Mouse (Mus musculus) erythroblast, embryonic 14.5 days (primary cell): ENCODE data around the gene Sigirr. TPM values are rescaled to one million over a fixed set of nuclear protein-coding genes. Genes with fewer than 3 reads are reported as not detected.
A peak's percentile ranks its signal among the peaks of the same experiment; 100 is the strongest.

Source experiments
- H3K27me3 ChIP-seq: 2 replicates; pipeline ENCODE4 v1.6.1; 2012; ENCODE audit warnings: inconsistent platforms; ENCODE audit not compliant: control insufficient read depth
- H3K36me3 ChIP-seq: 2 replicates; pipeline ENCODE4 v1.6.1; 2012; ENCODE audit warnings: mild to moderate bottlenecking, inconsistent platforms; ENCODE audit not compliant: control insufficient read depth
- H3K4me1 ChIP-seq: 2 replicates; pipeline ENCODE4 v1.6.1; 2012; ENCODE audit warnings: inconsistent platforms; ENCODE audit not compliant: control insufficient read depth
- H3K4me3 ChIP-seq: replicated peaks from 2 replicates; pipeline ENCODE3; 2012; ENCODE audit warnings: moderate library complexity, mild to moderate bottlenecking, inconsistent platforms
- H3K9me3 ChIP-seq: 2 replicates; pipeline ENCODE4 v1.6.1; 2012; ENCODE audit warnings: low read length, inconsistent platforms, mixed read lengths; ENCODE audit not compliant: control insufficient read depth
- GATA1 ChIP-seq: IDR thresholded peaks from 2 replicates; pipeline ENCODE4 v1.6.1; 2012; ENCODE audit warnings: low read length, inconsistent platforms, mixed read lengths
- TAL1 ChIP-seq: IDR thresholded peaks from 3 replicates; pipeline ENCODE4 v1.6.1; 2012; ENCODE audit warnings: low read length, inconsistent platforms, mixed read lengths
- polyA plus RNA-seq: library from polyadenylated mRNA; stranded (reverse); fragments of >175 nt; gene quantifications from 2 replicates; pipeline ENCODE4 v1.2.3, GENCODE M21; 2012

Sigirr gene
- 0.16 and 0.19 TPM in 2 replicates for polyA plus RNA-seq

GRCm38 (mm10) chr7:141099911-141100691 is at the start of gene Sigirr:
Sigirr (minus strand) TSS chr7:141100572.
- no peak for TF ChIP-seq GATA1
- no peak for TF ChIP-seq TAL1
- no peaks in the 10 kb centered on the region for H3K9me3 ChIP-seq
- H3K4me1 ChIP-seq = peaks cover 67% of the 10 kb centered on the region
- H3K27me3 ChIP-seq = peaks cover 39% of the 10 kb centered on the region
- H3K36me3 ChIP-seq = no peaks in the 10 kb centered on the region
- H3K4me3 ChIP-seq = peak within 1 kb of the TSS; percentile 63

GRCm38 (mm10) chr7:141148639-141149038 is 48.3 kb upstream of the Sigirr start:
- Histone ChIP-seq H3K36me3 (peaks cover 99% of the 10 kb centered on the region), H3K4me3 (no peak overlapping the region), H3K4me1 (peaks cover 73% of the 10 kb centered on the region), H3K9me3 (no peaks in the 10 kb centered on the region), H3K27me3 (no peaks in the 10 kb centered on the region)
- no peak for TF ChIP-seq GATA1
- TF ChIP-seq TAL1 = no peak

- TF ChIP-seq GATA1 (no peak), TAL1 (no peak)
- H3K4me1 ChIP-seq = peaks cover 81% of the 10 kb centered on the region
- no peaks in the 10 kb centered on the region for H3K9me3 ChIP-seq
- peaks cover 99% of the 10 kb centered on the region for H3K36me3 ChIP-seq
- no peaks in the 10 kb centered on the region for H3K27me3 ChIP-seq
- H3K4me3 ChIP-seq = peak overlapping the region; percentile 42
Observed at GRCm38 (mm10) chr7:141147044-141147443, 46.7 kb upstream of the Sigirr start.

- H3K4me1 ChIP-seq = peaks cover 84% of the 10 kb centered on the region
- peak overlapping the region; percentile 10 for H3K4me3 ChIP-seq
- TF ChIP-seq TAL1 (no peak; the same call in 2 of the 3 replicates), GATA1 (no peak)
- no peaks in the 10 kb centered on the region for H3K9me3 ChIP-seq
- peaks cover 99% of the 10 kb centered on the region for H3K36me3 ChIP-seq
- no peaks in the 10 kb centered on the region for H3K27me3 ChIP-seq
Observed at GRCm38 (mm10) chr7:141146043-141146595, 45.7 kb upstream of the Sigirr start.

- no peak for TF ChIP-seq GATA1
- TF ChIP-seq TAL1 = no peak
- Histone ChIP-seq H3K4me1 (peaks cover 85% of the 10 kb centered on the region), H3K27me3 (no peaks in the 10 kb centered on the region), H3K4me3 (peak overlapping the region; percentile 35), H3K36me3 (peaks cover 99% of the 10 kb centered on the region), H3K9me3 (no peaks in the 10 kb centered on the region)
Observed at GRCm38 (mm10) chr7:141145403-141145802, 45.0 kb upstream of the Sigirr start.

GRCm38 (mm10) chr7:141144650-141145049 is 44.3 kb upstream of the Sigirr start:
- H3K4me3 ChIP-seq = no peak overlapping the region
- no peaks in the 10 kb centered on the region for H3K9me3 ChIP-seq
- H3K27me3 ChIP-seq = no peaks in the 10 kb centered on the region
- TF ChIP-seq GATA1 = no peak
- peaks cover 99% of the 10 kb centered on the region for H3K36me3 ChIP-seq
- peaks cover 91% of the 10 kb centered on the region for H3K4me1 ChIP-seq

- H3K36me3 ChIP-seq = peaks cover 100% of the 10 kb centered on the region
- TF ChIP-seq GATA1 (no peak), TAL1 (no peak)
Observed at GRCm38 (mm10) chr7:141143861-141144260, 43.5 kb upstream of the Sigirr start.

GRCm38 (mm10) chr7:141143112-141143511 is 42.7 kb upstream of the Sigirr start:
- H3K4me1 ChIP-seq = peaks cover 97% of the 10 kb centered on the region
- H3K9me3 ChIP-seq = no peaks in the 10 kb centered on the region
- H3K27me3 ChIP-seq = no peaks in the 10 kb centered on the region
- H3K36me3 ChIP-seq = peaks cover 100% of the 10 kb centered on the region
- peak overlapping the region; percentile 5 for H3K4me3 ChIP-seq
- TF ChIP-seq TAL1 (no peak), GATA1 (no peak)

More at GRCm38 (mm10) chr7:141143861-141144260, 43.5 kb upstream of the Sigirr start:
- no peaks in the 10 kb centered on the region for H3K27me3 ChIP-seq
- H3K4me3 ChIP-seq = no peak overlapping the region
- no peaks in the 10 kb centered on the region for H3K9me3 ChIP-seq
- peaks cover 96% of the 10 kb centered on the region for H3K4me1 ChIP-seq

GRCm38 (mm10) chr7:141141326-141141725 is 41.0 kb upstream of the Sigirr start:
- H3K27me3 ChIP-seq = no peaks in the 10 kb centered on the region
- peaks cover 100% of the 10 kb centered on the region for H3K36me3 ChIP-seq
- TF ChIP-seq TAL1 (no peak), GATA1 (no peak)
- H3K9me3 ChIP-seq = no peaks in the 10 kb centered on the region
- H3K4me1 ChIP-seq = peaks cover 95% of the 10 kb centered on the region
- peak overlapping the region; percentile 31 for H3K4me3 ChIP-seq
